Mouse (Mus musculus) hindbrain, embryonic 12.5 days (tissue): Measurements from ENCODE around the gene H2-M10.1. TPM values are rescaled to one million over a fixed set of nuclear protein-coding genes. Genes with fewer than 3 reads are reported as not detected.
"Not testable (repeated sequence)": the region's sequence is repeated elsewhere in the genome, so short reads cannot be mapped to it uniquely, and the experiment has no call there.

Source experiments
- ATAC-seq: fragments of 200-750 bp; cut with Nextera tagmentation; 2 replicates; pipeline ENCODE4 v1.8.0; 2017; ENCODE audit warnings: moderate TSS enrichment; ENCODE audit not compliant: low FRiP score
- H3K27ac ChIP-seq: fragments of 300-500 bp; sonication (generic); 2 replicates; pipeline ENCODE4 v1.5.1; 2016; ENCODE audit warnings: mild to moderate bottlenecking
- H3K27me3 ChIP-seq: fragments of 300-500 bp; sonication (generic); 2 replicates; pipeline ENCODE4 v1.6.1; 2016; ENCODE audit warnings: mild to moderate bottlenecking
- H3K36me3 ChIP-seq: fragments of 300-500 bp; sonication (generic); 2 replicates; pipeline ENCODE4 v1.6.1; 2016; ENCODE audit warnings: mild to moderate bottlenecking
- H3K4me1 ChIP-seq: fragments of 300-500 bp; sonication (generic); 2 replicates; pipeline ENCODE4 v1.6.1; 2016
- H3K4me2 ChIP-seq: fragments of 300-500 bp; sonication (generic); replicated peaks from 2 replicates; pipeline ENCODE4 v1.6.1; 2016; ENCODE audit warnings: mild to moderate bottlenecking
- H3K4me3 ChIP-seq: fragments of 300-500 bp; sonication (generic); 2 replicates; pipeline ENCODE4 v1.5.1; 2016; ENCODE audit warnings: mild to moderate bottlenecking
- H3K9ac ChIP-seq: fragments of 300-500 bp; sonication (generic); 2 replicates; pipeline ENCODE4 v1.6.1; 2016; ENCODE audit warnings: mild to moderate bottlenecking, moderate library complexity
- H3K9me3 ChIP-seq: fragments of 300-500 bp; sonication (generic); replicated peaks from 2 replicates; pipeline ENCODE4 v1.6.1; 2016; ENCODE audit warnings: mild to moderate bottlenecking
- WGBS: fragments of 180-500 bp; shearing (Covaris S2); methylation state at CpG from one replicate; pipeline ENCODE4 v1.1.7; 2016; 5-methylcytosine and 5-hydroxymethylcytosine counted together
- polyA plus RNA-seq: library from polyadenylated mRNA; unstranded; fragments of >200 nt; fragmentation: Nextera tagmentation; extraction: Ambion mirVana; gene quantifications from 2 replicates; pipeline ENCODE4 v1.2.1, GENCODE M21; 2016

Gene H2-M10.1
- not detected in 2 replicates for polyA plus RNA-seq

- Histone ChIP-seq H3K4me3 (no peak within 1 kb of the TSS), H3K9ac (no peak within 1 kb of the TSS), H3K36me3 (no peaks in the 10 kb centered on the region), H3K4me2 (no peak within 1 kb of the TSS), H3K27me3 (no peaks in the 10 kb centered on the region), H3K9me3 (no peaks in the 10 kb centered on the region), H3K4me1 (no peaks in the 10 kb centered on the region), H3K27ac (no peak within 1 kb of the TSS)
- no peak for ATAC-seq
- WGBS, result 93% methylated on average over 4 of the region's 4 CpGs
Measured at GRCm38 (mm10) chr17:36326055-36326454, at the start of gene H2-M10.1. Gene H2-M10.1 (minus strand): TSS chr17:36326155.

GRCm38 (mm10) chr17:36368317-36368716 is 42.4 kb upstream of the H2-M10.1 start, which contains the start of gene H2-M10.3:
Gene H2-M10.3 (minus strand): TSS chr17:36368417.
- not testable (repeated sequence) for ATAC-seq, H3K27ac ChIP-seq, H3K27me3 ChIP-seq, H3K4me1 ChIP-seq, H3K4me3 ChIP-seq, H3K9ac ChIP-seq, H3K4me2 ChIP-seq, H3K9me3 ChIP-seq, H3K36me3 ChIP-seq
- 92% methylated on average over 2 of the region's 2 CpGs for WGBS

- ATAC-seq, H3K27me3 ChIP-seq, H3K4me2 ChIP-seq, H3K9ac ChIP-seq, H3K36me3 ChIP-seq, H3K4me1 ChIP-seq, H3K27ac ChIP-seq, H3K9me3 ChIP-seq, H3K4me3 ChIP-seq: not testable (repeated sequence)
Measured at GRCm38 (mm10) chr17:36362404-36362803, 36.4 kb upstream of the H2-M10.1 start.

- H3K4me1 ChIP-seq, H3K27ac ChIP-seq, ATAC-seq, H3K4me3 ChIP-seq, H3K36me3 ChIP-seq, H3K9ac ChIP-seq, H3K9me3 ChIP-seq, H3K27me3 ChIP-seq, H3K4me2 ChIP-seq: not testable (repeated sequence)
Measured at GRCm38 (mm10) chr17:36357512-36357911, 31.6 kb upstream of the H2-M10.1 start.

GRCm38 (mm10) chr17:36355763-36356162 is 29.8 kb upstream of the H2-M10.1 start:
- no peak overlapping the region for H3K9ac ChIP-seq
- WGBS, result 40% methylated on average over 3 of the region's 3 CpGs
- H3K9me3 ChIP-seq, result no peaks in the 10 kb centered on the region
- no peaks in the 10 kb centered on the region for H3K36me3 ChIP-seq
- no peak overlapping the region for H3K4me3 ChIP-seq
- H3K4me1 ChIP-seq, result no peaks in the 10 kb centered on the region
- no peak overlapping the region for H3K27ac ChIP-seq
- ATAC-seq, result no peak
- H3K4me2 ChIP-seq, result no peak overlapping the region
- no peaks in the 10 kb centered on the region for H3K27me3 ChIP-seq

- H3K27me3 ChIP-seq, ATAC-seq, H3K9me3 ChIP-seq, H3K9ac ChIP-seq, H3K36me3 ChIP-seq, H3K4me3 ChIP-seq, H3K27ac ChIP-seq, H3K4me1 ChIP-seq, H3K4me2 ChIP-seq: not testable (repeated sequence)
Measured at GRCm38 (mm10) chr17:36355343-36355742, 29.4 kb upstream of the H2-M10.1 start.

- Histone ChIP-seq H3K4me2 (peak overlapping the region; percentile 60), H3K36me3 (no peaks in the 10 kb centered on the region), H3K9ac (peak overlapping the region; percentile 63; the same call in 1 of the 2 replicates), H3K9me3 (no peaks in the 10 kb centered on the region), H3K4me3 (peak overlapping the region; percentile 41), H3K27ac (peak overlapping the region; percentile 75), H3K27me3 (no peaks in the 10 kb centered on the region; the same call in 1 of the 2 replicates), H3K4me1 (peaks cover 3% of the 10 kb centered on the region; the same call in 1 of the 2 replicates)
- 34% methylated on average over 5 of the region's 5 CpGs for WGBS
- peak; percentile 44 for ATAC-seq
Measured at GRCm38 (mm10) chr17:36315689-36316253, 10.2 kb downstream of the H2-M10.1 start.

GRCm38 (mm10) chr17:36315041-36315688 is 10.8 kb downstream of the H2-M10.1 start:
- peak overlapping the region; percentile 75 for H3K27ac ChIP-seq
- H3K36me3 ChIP-seq, result no peaks in the 10 kb centered on the region
- no peaks in the 10 kb centered on the region for H3K9me3 ChIP-seq
- WGBS, result under 1% methylated on average over 19 of the region's 19 CpGs
- H3K9ac ChIP-seq, result peak overlapping the region; percentile 63
- peak overlapping the region; percentile 41 for H3K4me3 ChIP-seq
- H3K27me3 ChIP-seq, result no peaks in the 10 kb centered on the region; the same call in 1 of the 2 replicates
- H3K4me2 ChIP-seq, result peak overlapping the region; percentile 60
- peak; percentile 89 for ATAC-seq
- peaks cover 3% of the 10 kb centered on the region; the same call in 1 of the 2 replicates for H3K4me1 ChIP-seq

- H3K9me3 ChIP-seq, result no peaks in the 10 kb centered on the region
- ATAC-seq, result peak; percentile 41
- peaks cover 3% of the 10 kb centered on the region; the same call in 1 of the 2 replicates for H3K4me1 ChIP-seq
- no peak overlapping the region for H3K9ac ChIP-seq
- H3K36me3 ChIP-seq, result no peaks in the 10 kb centered on the region
- H3K27ac ChIP-seq, result no peak overlapping the region
- peak overlapping the region; percentile 60 for H3K4me2 ChIP-seq
- H3K4me3 ChIP-seq, result peak overlapping the region; percentile 41
- WGBS, result 5% methylated on average over 9 of the region's 9 CpGs
- no peaks in the 10 kb centered on the region; the same call in 1 of the 2 replicates for H3K27me3 ChIP-seq
Measured at GRCm38 (mm10) chr17:36314511-36314910, 11.4 kb downstream of the H2-M10.1 start.

GRCm38 (mm10) chr17:36309293-36309692 is 16.7 kb downstream of the H2-M10.1 start:
- H3K4me3 ChIP-seq, result no peak overlapping the region
- H3K27me3 ChIP-seq, result no peaks in the 10 kb centered on the region
- no peak overlapping the region for H3K27ac ChIP-seq
- ATAC-seq, result no peak
- no peaks in the 10 kb centered on the region for H3K36me3 ChIP-seq
- WGBS, result 44% methylated on average over 1 of the region's 1 CpGs
- no peak overlapping the region for H3K9ac ChIP-seq
- H3K9me3 ChIP-seq, result no peaks in the 10 kb centered on the region
- no peaks in the 10 kb centered on the region for H3K4me1 ChIP-seq
- H3K4me2 ChIP-seq, result no peak overlapping the region

GRCm38 (mm10) chr17:36308855-36309254 is 17.1 kb downstream of the H2-M10.1 start:
- ATAC-seq, result peak; percentile 54; the same call in 1 of the 2 replicates

GRCm38 (mm10) chr17:36286390-36286789 is 39.6 kb downstream of the H2-M10.1 start, which contains the start of gene H2-M10.2:
Gene H2-M10.2 (minus strand): TSS chr17:36286490.
- ATAC-seq, result no peak
- H3K4me3 ChIP-seq, result no peak within 1 kb of the TSS
- H3K27ac ChIP-seq, result no peak within 1 kb of the TSS
- H3K36me3 ChIP-seq, result peaks cover 10% of the 10 kb centered on the region
- peaks cover 8% of the 10 kb centered on the region for H3K9me3 ChIP-seq
- no peak within 1 kb of the TSS for H3K9ac ChIP-seq
- no peaks in the 10 kb centered on the region for H3K4me1 ChIP-seq
- H3K4me2 ChIP-seq, result no peak within 1 kb of the TSS
- H3K27me3 ChIP-seq, result no peaks in the 10 kb centered on the region
- WGBS, result 89% methylated on average over 2 of the region's 2 CpGs

More at GRCm38 (mm10) chr17:36308855-36309254, 17.1 kb downstream of the H2-M10.1 start:
- H3K36me3 ChIP-seq, H3K27ac ChIP-seq, H3K9ac ChIP-seq, H3K27me3 ChIP-seq, H3K4me1 ChIP-seq, H3K4me2 ChIP-seq, H3K9me3 ChIP-seq, H3K4me3 ChIP-seq: not testable (repeated sequence)
- WGBS, result 3% methylated on average over 3 of the region's 3 CpGs
